8 mouse cellular contexts compared by ENCODE assay signal in the genomic region with DNA sequence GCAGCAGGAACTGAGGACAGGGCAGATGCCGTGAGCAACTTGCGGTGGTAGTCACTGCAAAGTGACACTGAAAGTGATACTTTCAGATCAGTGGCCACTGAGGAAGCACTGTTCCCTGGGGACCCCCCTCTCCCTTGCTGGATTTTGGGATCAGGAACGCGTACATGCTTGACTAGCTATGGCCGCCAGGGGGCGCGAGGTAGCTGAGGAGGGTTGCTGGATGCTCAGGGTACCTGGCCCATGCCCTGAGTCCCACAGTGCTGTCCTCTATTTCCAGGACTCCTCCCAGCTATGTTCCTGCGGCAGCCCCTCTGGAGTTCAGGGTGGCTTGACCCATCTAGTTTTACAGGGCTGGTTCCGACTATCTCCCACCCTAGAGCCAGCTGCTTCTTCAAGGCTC. TPM values are rescaled to one million over a fixed set of nuclear protein-coding genes. Genes with fewer than 3 reads are reported as not detected.
DNase-seq lines count a peak whose midpoint lies in the region; ATAC-seq and TF ChIP-seq lines count a peak whose summit lies in the region.

No protein-coding gene starts in this region.

- no peak overlapping the region for H3K4me3 ChIP-seq in forebrain, embryonic 15.5 days
- no peak overlapping the region for H3K4me3 ChIP-seq in layer of hippocampus, adult 2 months

- H3K4me2 ChIP-seq in forebrain, embryonic 15.5 days (replicated peaks) = no peak overlapping the region

- ATAC-seq in forebrain, embryonic 15.5 days (replicated peaks) = peak; percentile 62

- H3K9me3 ChIP-seq in forebrain, embryonic 15.5 days = no peaks in the 10 kb centered on the region

- 16% methylated on average over 9 of the region's 9 CpGs for WGBS in forebrain, embryonic 15.5 days

- no peak overlapping the region for H3K27ac ChIP-seq in forebrain, embryonic 15.5 days (replicated peaks)
- no peak overlapping the region for H3K27ac ChIP-seq in layer of hippocampus, adult 2 months

- peak; percentile 86 for TF ChIP-seq CTCF in layer of hippocampus, adult 2 months (conservative IDR thresholded peaks at IDR 0.05)

- no peaks in the 10 kb centered on the region for H3K27me3 ChIP-seq in forebrain, embryonic 15.5 days

- no peaks in the 10 kb centered on the region for H3K4me1 ChIP-seq in forebrain, embryonic 15.5 days

- intact Hi-C loops in heart, postnatal 25 days (cut with DNase I) = loop anchor here (1.0 to 5.0 kb wide), 3 partner anchors 40 to 146 kb away; no protein-coding TSS in a partner anchor

- peak; percentile 87 for DNase-seq in MN1 (ENCODE audit: low spot score)
- peak; percentile 28 for DNase-seq in cerebellum, adult 11-12 months
- peak; percentile 59 for DNase-seq in heart, postnatal 25 days (ENCODE audit: low spot score)
- DNase-seq in layer of hippocampus, adult 2 months (ENCODE audit: low spot score in 2 of 2) = peak; percentile 49 to 64
- peak; percentile 84 for DNase-seq in lung, postnatal 36 days
- DNase-seq in right cerebral cortex, adult 18-20 months = peak; percentile 57
- DNase-seq in thymus, postnatal 4 days = peak; percentile 90

- peaks cover 1% of the 10 kb centered on the region for H3K36me3 ChIP-seq in forebrain, embryonic 15.5 days

- no peak overlapping the region for H3K9ac ChIP-seq in forebrain, embryonic 15.5 days (replicated peaks)

RNA-seq across cellular contexts. Expression of a gene that starts 17.8 kb away (rescaled TPM):
- polyA plus RNA-seq in forebrain, embryonic 15.5 days (2015; fragmentation: Nextera tagmentation; extraction: Ambion mirVana) = 9.2 and 9.6 TPM in 2 replicates
- total RNA-seq in heart, postnatal 25 days (2021) = 1 to 10 TPM; 1.2 to 1.8 TPM
- total RNA-seq in layer of hippocampus, adult 2 months (2021) = 1 to 10 TPM; 3.7 to 5.6 TPM

Comparison
In these comparisons a context has a peak if more than half of its experiments do, and no peak if none do; other contexts are left out.
1. DNase-seq: peak in every context shown above with its lines; median percentile 90 in thymus, postnatal 4 days; 87 in MN1; 84 in lung, postnatal 36 days; 59 in heart, postnatal 25 days; 57 in right cerebral cortex, adult 18-20 months; 56 in layer of hippocampus, adult 2 months; 28 in cerebellum, adult 11-12 months.